Mouse (Mus musculus): ENCODE measurements around the gene Mast4. TPM values are rescaled to one million over a fixed set of nuclear protein-coding genes. Genes with fewer than 3 reads are reported as not detected.

The Mast4 gene
- total and polyA plus RNA-seq, 3 experiments, result 0.99 to 7.4 (median 6.1) TPM

- no peak for TF ChIP-seq ZC3H11A (IDR thresholded peaks at IDR 0.05; ENCODE audit: low read depth, low read length)
- TF ChIP-seq MYC (IDR thresholded peaks at IDR 0.05; ENCODE audit: low read depth, low read length), result no peak
- TF ChIP-seq BHLHE40 (IDR thresholded peaks at IDR 0.05; ENCODE audit: low read depth, low read length), result no peak
- no peak for TF ChIP-seq POLR2AphosphoS2 (IDR thresholded peaks at IDR 0.05; ENCODE audit: low read depth, low read length)
- no peak for TF ChIP-seq EP300 (IDR thresholded peaks at IDR 0.05; ENCODE audit: low read length)
- TF ChIP-seq MXI1 (IDR thresholded peaks at IDR 0.05; ENCODE audit: low read depth, low read length), result no peak
- H3K9ac ChIP-seq (ENCODE audit: insufficient read depth, low read depth), result no peak overlapping the region
- no peak for DNase-seq (ENCODE audit: extremely low read depth)
- dilution Hi-C loops (cut with MboI; ENCODE audit: extremely low pct_ligation_motif_present, extremely low pct_unique_long_range_greater_than_20kb, low sequenced_read_pairs) (no loop called here), in situ Hi-C loops (cut with MboI; ENCODE audit: low pct_ligation_motif_present, low pct_unique_long_range_greater_than_20kb, low sequenced_read_pairs) (no loop called here)
- H3K27me3 ChIP-seq (replicated peaks), result no peaks in the 10 kb centered on the region
- 0 out of 4 replicates have a peak, but pooled peaks cover 0 to 2% of the 10 kb centered on the region in 2 experiments for H3K4me1 ChIP-seq (ENCODE audit: control insufficient read depth in 1 of 2, insufficient read depth in 2 of 2)
- H3K27ac ChIP-seq (ENCODE audit: insufficient read depth, low read depth), result no peak overlapping the region
- H3K36me3 ChIP-seq (replicated peaks in 1 of 2; ENCODE audit: control insufficient read depth in 1 of 2, insufficient read depth in 1 of 2, low read length in 1 of 2), result no peaks in the 10 kb centered on the region
- H3K79me2 ChIP-seq (replicated peaks; ENCODE audit: control insufficient read depth, extremely low read depth, insufficient read depth, poor library complexity, severe bottlenecking), result no peaks in the 10 kb centered on the region
- H3K9me3 ChIP-seq (replicated peaks; ENCODE audit: low read length), result no peaks in the 10 kb centered on the region
- H3K4me2 ChIP-seq (ENCODE audit: insufficient read depth, low read depth, poor library complexity, severe bottlenecking), result no peak overlapping the region
- no peak overlapping the region for H3K4me3 ChIP-seq (replicated peaks in 1 of 3; ENCODE audit: low read depth in 2 of 3, low read length in 2 of 3, poor library complexity in 1 of 3)
Observed at GRCm38 (mm10) chr13:103203376-103203895, 130.9 kb downstream of the Mast4 start.

- Histone ChIP-seq H3K27me3 (replicated peaks) (no peaks in the 10 kb centered on the region), H3K4me3 (replicated peaks in 1 of 3; ENCODE audit: low read depth in 2 of 3, low read length in 2 of 3, poor library complexity in 1 of 3) (no peak overlapping the region), H3K9me3 (replicated peaks; ENCODE audit: low read length) (no peaks in the 10 kb centered on the region), H3K27ac (ENCODE audit: insufficient read depth, low read depth) (no peak overlapping the region), H3K79me2 (replicated peaks; ENCODE audit: control insufficient read depth, extremely low read depth, insufficient read depth, poor library complexity, severe bottlenecking) (no peaks in the 10 kb centered on the region), H3K4me1 (ENCODE audit: control insufficient read depth in 1 of 2, insufficient read depth in 2 of 2) (no peaks in the 10 kb centered on the region; a peak in 1 of 4 replicates), H3K9ac (ENCODE audit: insufficient read depth, low read depth) (no peak overlapping the region), H3K36me3 (replicated peaks in 1 of 2; ENCODE audit: control insufficient read depth in 1 of 2, insufficient read depth in 1 of 2, low read length in 1 of 2) (no peaks in the 10 kb centered on the region), H3K4me2 (ENCODE audit: insufficient read depth, low read depth, poor library complexity, severe bottlenecking) (no peak overlapping the region)
- no peak for DNase-seq (ENCODE audit: extremely low read depth)
- in situ Hi-C loops (cut with MboI; ENCODE audit: low pct_ligation_motif_present, low pct_unique_long_range_greater_than_20kb, low sequenced_read_pairs) (no loop called here), dilution Hi-C loops (cut with MboI; ENCODE audit: extremely low pct_ligation_motif_present, extremely low pct_unique_long_range_greater_than_20kb, low sequenced_read_pairs) (no loop called here)
- TF ChIP-seq GABPA (IDR thresholded peaks at IDR 0.05; ENCODE audit: insufficient replicate concordance, low read depth, low read length) (no peak), HCFC1 (IDR thresholded peaks at IDR 0.05; ENCODE audit: low read depth, low read length) (no peak), MAX (IDR thresholded peaks at IDR 0.05; ENCODE audit: low read length) (no peak), E2F4 (IDR thresholded peaks at IDR 0.05; ENCODE audit: insufficient replicate concordance, low read depth, low read length) (no peak), USF2 (conservative IDR thresholded peaks at IDR 0.05; ENCODE audit: low read depth, low read length) (no peak), MYC (IDR thresholded peaks at IDR 0.05; ENCODE audit: low read depth, low read length) (no peak), USF1 (IDR thresholded peaks at IDR 0.05; ENCODE audit: low read depth, low read length) (no peak), EP300 (IDR thresholded peaks at IDR 0.05; ENCODE audit: low read length) (no peak), NELFE (IDR thresholded peaks at IDR 0.05; ENCODE audit: low read depth, low read length) (no peak), UBTF (IDR thresholded peaks at IDR 0.05; ENCODE audit: low read depth, low read length) (no peak), TBP (conservative IDR thresholded peaks at IDR 0.05; ENCODE audit: low read depth, low read length) (no peak), KAT2A (IDR thresholded peaks at IDR 0.05; ENCODE audit: insufficient replicate concordance, low read length) (no peak)
Observed at GRCm38 (mm10) chr13:103201016-103201760, 133.1 kb downstream of the Mast4 start.

Data from CH12.LX (cell line).